Mouse (Mus musculus) spleen, postnatal 10 days (tissue): ENCODE measurements around the gene Hnrnpa0.

ENCODE experiments used
- DNase-seq, 2 experiments: peaks; one replicate each; pipeline ENCODE4 v3.0.0; 2021 to 2022; ENCODE audit warnings: low spot score in 2 of 2

The Hnrnpa0 gene

GRCm38 (mm10) chr13:58126862-58127765, 1.2 kb downstream of the Hnrnpa0 start:
- DNase-seq, result peak in 1 of 2 experiments; percentile 49

GRCm38 (mm10) chr13:58126126-58126525, 2.2 kb downstream of the Hnrnpa0 start:
- peak; percentile 47 to 65 for DNase-seq

- no peak for DNase-seq
Observed at GRCm38 (mm10) chr13:58124989-58125388, 3.4 kb downstream of the Hnrnpa0 start.

- DNase-seq, result no peak
Observed at GRCm38 (mm10) chr13:58124278-58124677, 4.1 kb downstream of the Hnrnpa0 start.

GRCm38 (mm10) chr13:58123381-58123780, 5.0 kb downstream of the Hnrnpa0 start:
- no peak for DNase-seq

GRCm38 (mm10) chr13:58122786-58123297, 5.5 kb downstream of the Hnrnpa0 start:
- DNase-seq, result no peak

GRCm38 (mm10) chr13:58117318-58118017, 10.9 kb downstream of the Hnrnpa0 start:
- peak; percentile 40 to 75 for DNase-seq

- DNase-seq, result no peak
Observed at GRCm38 (mm10) chr13:58116801-58117200, 11.6 kb downstream of the Hnrnpa0 start.

GRCm38 (mm10) chr13:58115227-58115626, 13.1 kb downstream of the Hnrnpa0 start:
- no peak for DNase-seq

- DNase-seq, result peak; percentile 13 to 71
Observed at GRCm38 (mm10) chr13:58113061-58113900, 15.1 kb downstream of the Hnrnpa0 start, which contains the start of gene Klhl3. Klhl3 (minus strand) TSS chr13:58113592.

GRCm38 (mm10) chr13:58112601-58113041, 15.7 kb downstream of the Hnrnpa0 start:
- DNase-seq, result no peak

GRCm38 (mm10) chr13:58112191-58112590, 16.2 kb downstream of the Hnrnpa0 start:
- no peak for DNase-seq

- DNase-seq, result no peak
Observed at GRCm38 (mm10) chr13:58111306-58111705, 17.1 kb downstream of the Hnrnpa0 start.

- DNase-seq, result no peak
Observed at GRCm38 (mm10) chr13:58090643-58091042, 37.7 kb downstream of the Hnrnpa0 start.

- DNase-seq, result no peak
Observed at GRCm38 (mm10) chr13:58084396-58084795, 44.0 kb downstream of the Hnrnpa0 start.

- no peak for DNase-seq
Observed at GRCm38 (mm10) chr13:58083521-58083920, 44.8 kb downstream of the Hnrnpa0 start.

GRCm38 (mm10) chr13:58083048-58083447, 45.3 kb downstream of the Hnrnpa0 start:
- DNase-seq, result no peak

GRCm38 (mm10) chr13:58078361-58078760, 50.0 kb downstream of the Hnrnpa0 start:
- DNase-seq, result no peak
